Mouse (Mus musculus): ENCODE data around the gene Nppc.
A peak's percentile ranks its signal among the peaks of the same experiment; 100 is the strongest.

Nppc gene

DNA sequence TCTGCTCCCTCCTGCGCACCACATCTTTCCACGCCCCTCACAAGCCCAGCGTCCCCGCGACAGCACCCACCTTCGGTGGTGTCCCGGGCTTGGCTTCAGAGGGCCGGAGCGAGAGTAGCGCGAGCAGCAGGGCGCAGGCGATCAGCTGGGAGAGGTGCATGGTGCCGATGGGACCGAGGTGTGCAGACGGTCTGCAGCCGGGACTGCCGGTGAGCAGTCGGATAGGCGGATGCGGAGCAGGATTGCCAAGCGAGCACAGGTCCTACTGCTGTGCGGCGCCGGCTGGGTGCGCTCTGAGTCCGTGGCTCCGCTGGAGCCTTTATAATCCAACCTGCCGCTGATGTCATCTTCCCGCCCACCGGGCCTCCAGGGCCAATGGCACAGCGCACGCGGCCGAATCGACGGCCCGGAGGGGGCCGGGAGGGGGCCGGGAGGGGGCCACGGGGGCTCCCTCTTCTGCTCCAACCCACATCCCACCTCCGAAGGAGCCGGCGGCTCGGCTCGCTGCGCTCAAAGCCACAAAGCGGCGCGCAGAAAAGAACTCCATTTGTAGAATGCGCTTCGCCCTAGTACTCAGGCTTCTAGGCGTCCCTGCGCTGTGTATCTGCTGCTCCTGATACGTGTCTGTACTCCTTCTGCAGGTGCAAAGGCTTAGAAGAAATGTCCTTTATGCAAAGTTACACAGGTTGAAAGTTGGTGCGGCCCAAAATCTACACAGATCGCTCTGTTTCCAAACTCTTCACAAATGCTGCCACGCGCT lies at the start of gene Nppc:
TSS of gene Nppc (minus strand) at position 293 of the 760 bp plus-strand sequence.
- DNase-seq (ENCODE audit: low spot score) = peak; percentile 46

DNA sequence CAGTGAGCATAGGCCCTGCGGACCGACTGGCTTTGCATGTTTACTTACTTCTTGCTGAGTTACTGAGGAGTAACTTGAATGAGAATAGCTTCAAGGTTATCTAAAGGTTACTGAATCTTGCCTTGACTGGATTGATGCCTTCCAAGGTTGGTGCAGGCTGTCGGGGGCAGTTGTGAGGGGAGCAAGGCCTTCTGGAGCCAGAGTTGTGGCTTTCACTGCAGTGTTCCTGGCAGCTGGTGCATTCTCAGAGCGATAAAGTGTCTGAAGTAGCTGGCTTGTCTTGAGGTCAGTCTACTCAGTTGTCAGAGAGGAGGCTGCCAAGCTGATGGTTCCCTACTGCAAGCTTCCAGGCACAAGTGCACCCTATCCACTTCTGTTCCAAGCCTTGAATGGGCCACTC lies 49.0 kb upstream of the Nppc start:
- no peak for DNase-seq (ENCODE audit: low spot score)

DNA sequence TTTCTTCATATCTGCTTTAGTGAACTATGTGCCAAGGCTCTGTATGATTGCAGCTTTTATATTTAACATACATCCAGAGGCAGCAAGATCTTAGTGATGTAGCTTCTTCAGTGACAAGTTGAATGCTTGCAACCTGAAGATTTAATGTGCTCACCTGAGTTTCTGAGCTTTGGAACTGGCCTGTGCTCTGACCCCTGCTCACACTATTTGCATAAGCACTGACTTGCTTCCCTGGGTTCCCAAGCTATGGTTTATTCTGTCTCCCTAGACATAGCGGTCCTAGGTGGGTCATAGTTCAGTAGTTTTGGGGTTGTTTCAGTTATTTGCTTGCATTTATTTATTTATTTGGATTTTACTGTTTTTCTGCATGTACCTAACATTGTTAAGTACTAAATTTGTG lies 47.8 kb upstream of the Nppc start:
- no peak for DNase-seq (ENCODE audit: low spot score)

DNA sequence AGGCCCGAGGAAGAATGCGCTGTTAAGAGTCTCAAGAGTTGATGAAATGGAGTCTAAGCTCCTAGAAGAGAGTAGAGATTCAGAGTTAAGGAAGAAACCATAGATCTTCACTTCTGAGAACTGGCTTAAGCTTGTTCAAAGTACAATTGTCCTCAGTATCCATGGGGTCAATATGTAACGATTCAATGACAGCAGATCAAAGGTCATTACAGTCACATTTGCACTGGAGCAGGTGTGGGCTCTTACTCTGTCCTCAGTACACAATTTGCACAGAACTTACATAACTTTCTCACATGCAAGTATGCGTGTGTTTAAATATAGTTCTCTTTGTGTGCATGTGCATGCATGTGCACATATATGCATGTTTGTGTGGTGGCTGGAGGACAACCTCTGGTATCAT lies 42.7 kb upstream of the Nppc start:
- no peak for DNase-seq (ENCODE audit: low spot score)

DNA sequence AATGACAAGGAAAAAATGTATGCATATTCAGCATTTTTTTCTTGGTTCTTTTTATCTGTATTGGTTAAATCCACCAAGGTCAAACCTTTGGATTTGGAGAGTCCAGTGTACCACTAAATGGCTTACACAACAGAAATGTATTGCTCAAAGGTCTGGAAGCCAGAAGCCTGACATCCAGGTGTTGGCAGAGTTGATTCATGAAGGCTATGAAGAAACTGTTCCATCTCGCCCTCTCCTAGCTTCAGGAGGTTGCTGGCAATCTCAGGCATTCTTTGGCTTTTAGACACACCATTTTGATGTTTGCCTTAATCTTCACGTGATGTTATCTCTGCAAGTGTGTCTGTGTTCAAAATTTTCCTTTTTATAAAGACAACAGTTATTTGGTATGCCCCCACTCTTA lies 41.7 kb upstream of the Nppc start:
- DNase-seq (ENCODE audit: low spot score) = no peak

DNA sequence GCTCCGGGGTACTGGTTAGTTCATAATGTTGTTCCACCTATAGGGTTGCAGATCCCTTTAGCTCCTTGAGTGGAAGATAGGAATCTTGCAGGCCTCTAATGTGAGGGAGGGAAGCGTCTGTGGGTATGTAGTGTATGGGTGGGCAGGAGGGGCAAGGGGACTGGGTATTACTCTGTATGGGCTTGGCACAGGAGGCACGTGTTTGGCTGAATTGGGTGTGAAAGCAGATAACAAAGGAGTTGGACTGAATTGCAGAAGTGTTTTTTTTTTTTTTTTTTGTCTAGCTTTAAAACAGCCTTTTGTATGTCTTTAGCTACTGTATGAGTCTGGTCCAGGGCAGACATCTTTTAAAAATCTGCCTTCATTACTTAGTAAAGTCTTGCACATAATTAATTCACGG lies 39.2 kb upstream of the Nppc start:
- no peak for DNase-seq (ENCODE audit: low spot score)

DNA sequence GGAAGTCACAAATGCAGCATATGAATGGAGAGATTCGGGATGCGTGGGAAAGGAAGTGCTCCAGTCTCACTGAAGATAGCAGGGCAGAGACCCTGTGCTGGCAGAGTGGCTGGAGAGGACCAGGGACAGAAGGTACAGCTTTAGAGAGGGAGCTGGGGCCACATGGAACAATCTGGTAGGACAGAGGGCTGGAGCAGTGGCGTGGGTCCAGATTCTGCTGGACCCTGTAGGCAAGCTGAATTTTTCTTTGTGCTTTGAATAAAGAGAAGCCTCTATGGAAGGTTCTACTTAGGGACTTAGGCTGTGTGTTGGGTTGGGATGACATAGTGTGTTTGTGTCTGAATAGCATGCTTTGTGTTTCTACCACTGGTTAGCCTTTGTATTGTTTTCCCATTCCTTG lies 35.1 kb upstream of the Nppc start:
- no peak for DNase-seq (ENCODE audit: low spot score)

DNA sequence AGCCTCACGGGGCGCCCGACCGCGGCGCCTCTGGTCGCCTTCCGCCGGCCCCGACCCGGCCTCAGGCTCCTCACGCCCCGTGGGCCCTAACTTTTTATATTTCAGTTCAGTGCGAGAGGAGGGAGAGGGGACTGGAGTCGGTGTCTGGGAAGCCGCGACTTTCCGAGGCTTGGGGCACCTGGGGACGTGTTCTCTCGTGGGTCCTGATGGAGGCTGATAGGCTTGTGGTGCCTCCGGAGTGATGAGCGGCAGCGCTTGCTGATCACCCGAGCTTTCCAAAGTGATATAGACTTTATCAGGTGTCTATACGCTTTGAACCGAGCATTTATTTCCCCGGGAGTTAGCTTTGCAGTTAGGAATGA lies 33.6 kb upstream of the Nppc start:
- no peak for DNase-seq (ENCODE audit: low spot score)

DNA sequence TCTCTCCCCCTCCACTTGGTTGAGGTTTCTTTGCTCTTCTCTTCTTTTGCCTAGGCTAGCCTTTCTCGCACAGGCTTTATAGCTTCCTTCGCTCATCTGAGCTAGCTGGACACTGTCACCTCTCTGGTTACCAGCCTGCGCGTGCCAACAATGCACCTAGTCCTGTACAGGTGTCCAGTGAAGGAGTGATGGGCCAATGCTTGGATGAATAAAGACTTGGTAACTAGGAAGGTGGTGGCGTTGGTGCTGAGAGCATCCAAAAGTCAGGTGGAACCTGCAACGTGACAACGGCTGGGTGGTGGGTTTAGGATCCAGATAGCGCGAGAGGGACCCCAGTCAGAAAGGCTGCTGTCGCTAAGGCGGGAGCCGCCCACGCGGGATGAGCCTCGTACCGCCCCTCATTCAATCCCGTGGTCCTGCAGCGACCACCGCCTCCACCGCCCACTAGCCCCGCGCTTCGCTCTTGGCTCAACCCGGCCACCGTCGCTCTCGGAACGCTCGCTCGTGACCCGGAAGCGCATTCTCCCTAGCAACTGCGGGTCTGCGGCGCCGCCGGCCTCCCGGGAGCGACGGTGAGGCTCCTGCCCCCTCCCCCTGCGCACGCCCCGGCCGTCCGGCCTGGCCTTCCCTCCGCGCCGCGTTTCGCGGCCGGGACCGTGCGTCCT lies 33.1 kb upstream of the Nppc start, which contains the start of gene Dis3l2:
TSS of gene Dis3l2 (plus strand) at position 509 of the 665 bp plus-strand sequence.
- DNase-seq (ENCODE audit: low spot score) = peak; percentile 83

DNA sequence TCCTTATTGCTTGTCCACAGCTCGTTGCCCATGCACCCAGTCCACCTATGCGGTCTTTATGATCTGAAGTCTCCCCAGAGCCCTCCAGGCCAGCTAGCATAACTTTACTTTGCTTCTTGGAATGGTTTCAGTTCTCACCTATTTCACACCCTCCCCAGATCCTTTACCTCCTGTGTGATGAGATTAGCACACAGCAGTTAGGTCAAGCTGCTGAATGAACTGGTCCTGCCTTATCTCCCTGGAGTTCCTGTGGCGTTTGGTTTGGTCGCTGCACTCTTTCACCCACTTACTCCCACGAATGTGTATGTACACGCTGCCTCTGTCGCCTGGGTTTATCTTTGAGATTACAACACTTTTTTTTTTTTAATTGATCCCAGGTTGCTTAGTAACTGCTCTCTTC lies 30.0 kb upstream of the Nppc start:
- DNase-seq (ENCODE audit: low spot score) = no peak

DNA sequence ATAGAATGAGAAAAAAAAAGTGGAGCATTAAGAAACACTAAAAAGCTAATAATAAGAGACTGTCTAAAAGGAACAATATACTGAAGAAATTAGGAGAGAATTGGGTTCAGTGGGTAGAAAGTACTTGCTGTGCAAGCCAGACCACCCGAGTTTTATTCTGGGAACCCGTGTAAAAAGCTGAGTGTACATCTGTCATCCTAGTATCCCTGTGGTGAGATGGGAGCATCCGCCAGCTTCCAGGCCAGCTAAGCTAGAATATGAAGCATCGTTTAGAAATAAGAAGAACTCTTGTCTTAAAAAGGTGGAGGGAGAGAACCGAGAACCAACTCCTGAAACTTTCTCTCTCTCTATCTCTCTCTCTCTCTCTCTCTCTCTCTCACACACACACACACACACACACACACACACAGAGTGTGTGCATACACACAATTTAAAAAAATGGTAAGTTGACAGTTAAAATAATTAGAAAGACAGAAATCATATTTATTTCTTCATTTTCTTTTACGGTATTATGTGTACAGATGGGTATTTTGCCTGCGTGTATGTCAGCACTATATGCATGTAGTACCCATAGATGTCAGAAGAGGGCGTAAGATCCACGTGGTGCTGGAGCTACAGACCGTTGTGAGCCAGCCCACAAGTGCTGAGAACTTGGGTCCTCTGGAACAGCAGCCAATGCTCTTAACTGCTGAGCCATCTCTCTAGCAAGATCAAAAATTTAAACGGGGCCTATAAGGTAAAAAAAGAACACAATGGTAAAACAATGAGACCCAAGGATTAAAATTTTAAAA lies 29.2 kb upstream of the Nppc start:
- DNase-seq (ENCODE audit: low spot score) = no peak

DNA sequence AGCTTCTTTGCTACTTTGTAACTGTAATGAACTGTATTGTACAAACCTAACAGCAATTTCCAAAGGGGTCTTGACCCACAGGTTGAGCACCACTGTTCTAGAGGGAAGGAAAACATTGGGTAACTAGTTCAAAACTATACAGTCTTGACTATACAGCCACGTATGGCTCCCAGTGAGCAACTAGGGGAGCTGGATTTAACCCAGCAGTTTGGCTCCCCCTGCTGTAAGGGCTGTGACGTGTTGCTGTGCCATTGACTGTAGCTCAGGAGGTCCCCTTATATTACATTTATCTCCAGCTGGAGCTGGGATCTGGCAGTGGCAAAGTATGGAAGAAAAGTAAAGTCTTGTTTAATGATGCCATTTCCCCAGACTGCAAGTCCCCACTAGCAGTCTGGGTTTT lies 28.4 kb upstream of the Nppc start:
- DNase-seq (ENCODE audit: low spot score) = peak; percentile 46

DNA sequence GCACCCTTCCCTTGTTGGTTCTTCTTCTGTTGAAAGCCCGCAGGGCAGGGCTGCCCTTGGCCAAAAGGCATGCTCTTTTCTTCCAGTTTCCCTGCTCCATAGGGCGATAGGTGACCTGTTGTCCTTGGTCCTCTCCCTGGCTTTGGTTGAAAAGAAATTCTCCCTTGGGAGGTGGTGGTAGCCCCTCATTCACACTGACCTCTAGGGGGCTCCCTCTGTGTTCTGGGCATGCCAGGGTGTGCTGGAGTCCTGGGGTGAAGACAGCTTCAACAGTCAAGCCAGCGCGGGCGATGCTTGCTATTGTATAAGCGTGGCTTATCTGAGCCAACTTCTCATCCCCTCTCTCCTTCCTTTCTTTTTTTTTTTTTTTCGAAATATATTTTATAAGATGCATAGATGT lies 26.6 kb upstream of the Nppc start:
- DNase-seq (ENCODE audit: low spot score) = no peak

DNA sequence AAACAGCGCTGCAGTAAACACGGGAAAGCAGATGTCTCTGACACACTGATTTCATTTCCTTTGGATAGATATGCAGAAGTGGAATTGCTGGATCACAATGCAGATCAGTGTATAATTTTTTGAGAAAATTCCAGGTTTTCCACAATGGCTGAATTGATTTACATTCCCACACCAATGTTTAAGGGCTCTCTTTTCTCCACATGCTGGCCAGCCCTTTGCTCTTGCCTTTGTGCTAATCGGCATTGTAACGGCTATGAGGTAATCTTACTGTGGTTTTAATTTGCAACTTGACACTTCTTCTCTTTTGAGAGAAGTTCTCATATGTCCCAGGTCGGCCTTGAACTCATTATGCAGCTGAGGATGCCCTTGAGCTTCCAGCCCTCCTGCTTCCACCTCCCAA lies 20.7 kb upstream of the Nppc start:
- no peak for DNase-seq (ENCODE audit: low spot score)

DNA sequence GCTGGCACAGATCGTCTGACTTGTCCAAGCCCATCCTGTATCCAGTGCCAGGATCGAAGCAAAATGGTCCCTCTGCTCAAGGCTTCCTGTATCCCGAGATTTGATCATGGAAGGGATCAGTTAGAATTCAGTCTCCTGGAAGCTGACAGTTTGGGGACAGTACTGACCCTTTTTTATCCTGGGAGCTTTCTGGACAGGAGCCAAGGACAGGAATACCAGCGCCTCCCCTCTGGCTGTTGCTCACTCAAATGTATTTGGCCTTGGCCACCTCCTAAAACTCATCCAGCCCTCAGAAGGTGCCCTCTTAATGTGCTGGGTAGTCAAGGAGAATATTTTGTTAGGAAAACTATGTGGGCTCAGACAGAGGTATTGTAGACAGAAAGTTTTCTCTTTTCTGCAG lies 16.9 kb upstream of the Nppc start:
- no peak for DNase-seq (ENCODE audit: low spot score)

DNA sequence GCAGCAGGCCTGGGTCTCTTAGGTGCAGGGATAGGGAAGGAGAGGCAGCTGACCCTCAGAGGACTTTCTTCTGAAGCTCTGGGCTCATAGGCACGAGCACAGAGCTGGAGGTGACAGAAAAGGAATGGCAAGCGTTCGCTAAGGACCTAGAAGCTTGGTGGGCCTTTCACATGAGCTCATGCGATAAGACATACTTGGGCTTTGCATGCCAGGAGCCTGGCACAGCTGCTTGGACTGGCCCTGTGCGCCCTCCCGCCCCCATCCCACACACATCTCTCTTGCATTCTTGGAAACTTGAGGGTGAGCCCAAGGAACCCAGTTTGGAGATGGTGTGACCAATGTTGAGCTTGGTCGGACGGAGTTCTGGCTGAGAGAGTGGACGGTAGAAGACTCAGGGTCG lies 8.3 kb upstream of the Nppc start:
- DNase-seq (ENCODE audit: low spot score) = no peak

DNA sequence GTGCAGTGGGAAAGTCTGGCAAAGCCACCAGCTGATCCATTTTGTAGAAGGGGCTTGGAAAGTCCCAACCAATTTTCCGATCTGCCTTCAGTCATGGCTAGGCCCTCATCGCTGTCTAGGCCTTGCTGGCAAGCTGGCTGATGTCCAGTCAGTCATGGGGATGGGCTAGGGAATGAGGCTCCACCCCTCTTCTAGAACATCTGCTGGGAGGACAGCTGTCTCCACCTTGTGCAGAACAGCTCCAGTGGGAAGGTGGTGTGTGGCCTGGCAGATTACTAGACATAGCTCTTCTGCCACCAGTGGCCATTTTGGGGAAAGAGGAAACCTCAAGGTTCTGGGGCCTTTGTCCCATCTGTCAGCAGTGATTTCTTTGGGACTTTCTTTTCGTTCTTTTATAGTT lies 7.3 kb upstream of the Nppc start:
- DNase-seq (ENCODE audit: low spot score) = no peak

DNA sequence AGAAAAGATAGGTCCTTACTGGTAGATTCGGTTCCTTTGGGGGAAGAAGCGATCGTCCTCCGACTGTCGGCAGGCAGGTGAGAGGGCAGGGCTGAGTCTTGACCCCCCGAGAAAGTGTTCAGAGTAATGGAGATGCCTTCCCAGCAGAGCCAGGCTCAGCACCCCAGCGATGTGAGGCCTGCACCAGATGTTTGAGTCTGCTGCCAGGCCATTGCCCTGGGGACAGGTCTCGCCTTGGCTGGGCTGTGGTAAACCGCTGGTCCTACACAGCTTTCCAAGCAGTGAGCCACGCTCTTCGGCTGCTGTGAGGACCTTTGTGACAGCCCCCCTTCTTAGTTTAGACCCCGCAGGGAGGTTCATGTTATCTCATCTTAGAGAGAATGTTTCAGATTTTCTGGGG lies 4.8 kb upstream of the Nppc start:
- no peak for DNase-seq (ENCODE audit: low spot score)

DNA sequence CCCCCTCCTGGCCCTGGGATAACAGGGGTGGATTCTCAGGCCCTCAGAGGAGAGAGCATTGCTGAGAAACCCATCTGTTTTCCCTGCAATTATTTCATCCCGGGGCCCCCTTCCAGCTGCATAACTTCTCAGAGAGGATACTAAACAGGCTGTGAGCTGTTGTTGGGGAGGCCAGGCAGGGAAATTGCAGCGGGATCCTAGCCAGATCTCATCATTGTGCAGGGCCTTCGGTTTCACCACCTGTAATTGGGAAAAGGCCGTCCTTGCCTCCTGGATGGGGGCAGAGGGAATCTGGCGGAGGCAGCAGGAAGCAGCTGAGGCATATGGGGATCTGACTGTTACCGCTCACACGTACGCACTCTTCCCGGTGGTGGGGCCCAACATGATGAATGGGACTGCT lies 4.0 kb upstream of the Nppc start:
- DNase-seq (ENCODE audit: low spot score) = no peak

DNA sequence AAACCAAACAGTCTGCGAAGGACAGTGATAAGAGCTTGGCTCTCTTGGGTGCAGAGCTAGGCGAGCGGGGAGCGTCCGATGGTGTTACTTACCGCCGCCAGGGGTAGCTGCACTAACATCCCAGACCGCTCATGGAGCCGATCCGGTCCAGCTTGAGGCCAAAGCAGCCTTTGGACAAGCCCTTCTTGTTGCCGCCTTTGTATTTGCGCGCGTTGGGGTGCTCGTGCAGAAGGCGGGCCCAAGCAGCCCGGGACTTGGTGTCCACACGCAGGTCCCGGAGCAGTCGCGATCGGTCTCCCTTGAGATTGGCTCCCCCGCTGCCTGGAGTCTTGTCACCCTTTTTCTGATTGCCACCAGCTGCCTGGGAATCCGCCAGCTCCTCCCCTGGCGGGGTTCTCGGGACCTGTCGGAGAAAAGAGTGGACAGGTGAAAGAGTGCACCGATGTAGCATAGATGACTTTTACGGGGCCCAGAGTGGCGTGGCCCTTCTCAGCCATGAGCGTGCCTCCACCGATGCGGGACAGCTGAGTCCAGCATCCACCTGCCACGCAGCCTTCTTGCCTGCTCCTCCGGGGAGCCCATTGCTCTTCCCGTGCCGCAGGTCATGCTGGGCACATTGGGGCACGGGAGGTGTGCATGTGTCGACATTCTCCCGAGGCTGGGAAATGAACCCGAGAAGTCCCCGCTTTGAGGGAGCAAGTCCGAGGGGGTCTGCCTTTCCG lies 658 bp downstream of the Nppc start:
- peak; percentile 57 for DNase-seq (ENCODE audit: low spot score)

DNA sequence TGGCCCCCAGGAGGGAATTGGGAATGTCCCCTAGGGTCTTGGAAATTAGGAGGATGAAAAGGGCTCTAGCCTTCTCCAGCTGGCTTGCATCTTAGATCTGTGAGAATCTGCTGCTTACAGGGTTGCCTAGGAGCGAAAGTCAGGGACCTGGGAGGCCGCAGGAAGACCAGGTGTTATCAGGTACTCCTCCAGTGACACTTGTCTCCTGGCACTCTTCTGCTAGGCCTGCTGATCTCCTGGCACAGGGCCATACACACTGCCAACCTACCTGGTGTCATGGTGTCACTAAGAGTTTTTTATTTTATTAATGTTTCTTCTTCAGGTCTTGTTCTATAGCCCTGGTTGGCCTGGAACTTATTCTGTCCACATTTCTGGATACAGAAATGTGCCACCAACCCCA lies 5.3 kb downstream of the Nppc start:
- no peak for DNase-seq (ENCODE audit: low spot score)

DNA sequence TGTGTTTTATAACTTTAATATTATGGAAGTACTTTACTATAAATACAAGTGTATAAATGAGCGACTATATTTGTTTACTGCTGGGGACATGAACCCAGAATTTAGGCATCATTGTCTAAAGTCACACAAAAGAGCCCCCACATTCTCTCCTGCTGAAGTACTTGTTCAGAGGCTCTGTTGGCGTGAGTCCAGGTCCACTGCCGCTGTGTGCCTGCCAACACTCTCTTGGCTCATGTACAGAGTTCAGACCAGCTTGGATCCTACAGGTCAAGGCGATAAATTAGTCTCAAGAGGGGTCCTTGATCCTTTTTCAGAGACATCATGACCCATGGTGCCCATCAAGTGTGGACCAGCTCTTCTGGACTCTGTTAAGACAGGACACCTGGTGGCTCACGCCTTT lies 13.3 kb downstream of the Nppc start:
- DNase-seq (ENCODE audit: low spot score) = no peak

DNA sequence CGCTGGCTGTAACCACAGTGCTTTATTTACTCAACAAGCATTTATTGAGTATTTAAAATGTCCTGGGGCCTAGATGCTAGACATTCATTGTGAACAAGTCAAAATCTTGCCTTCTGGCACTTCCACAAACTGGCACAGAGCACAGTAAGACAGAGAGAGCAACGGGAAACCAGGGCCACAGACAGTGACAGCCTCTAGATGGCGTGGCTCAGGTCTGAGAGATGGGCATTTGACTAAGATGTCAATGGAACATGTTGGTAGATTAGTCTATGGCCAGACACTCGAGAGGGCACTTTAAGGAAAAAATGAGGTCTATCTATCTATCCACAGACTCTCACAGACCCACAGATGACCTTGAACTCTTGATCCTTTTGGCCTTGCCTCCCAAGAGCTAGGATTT lies 17.7 kb downstream of the Nppc start:
- DNase-seq (ENCODE audit: low spot score) = no peak
